Comparison of ENCODE assay signal across 12 mouse cellular contexts in the genomic region with DNA sequence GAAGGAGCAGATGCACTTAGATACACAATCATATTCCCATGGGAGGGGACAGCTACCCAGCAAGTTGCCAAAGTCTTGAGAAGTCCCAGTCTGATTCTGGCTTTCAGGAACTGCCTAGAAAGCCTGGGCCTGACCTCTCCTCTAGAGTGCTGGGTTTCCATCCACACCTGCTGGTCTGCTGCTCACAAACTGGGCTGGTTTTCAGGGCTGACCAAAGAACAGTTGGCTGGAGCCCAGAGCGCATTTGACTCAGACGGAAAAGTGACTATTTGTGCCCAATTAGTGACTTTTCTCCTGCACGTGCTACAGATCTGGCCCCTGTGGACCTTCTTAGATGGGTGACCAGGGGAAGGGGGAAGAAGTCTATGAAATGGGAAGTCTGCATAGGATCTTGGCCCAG. TPM values are rescaled to one million over a fixed set of nuclear protein-coding genes. Genes with fewer than 3 reads are reported as not detected.
DNase-seq lines count a peak whose midpoint lies in the region; ATAC-seq and TF ChIP-seq lines count a peak whose summit lies in the region.
"Had no signal": no experiment of that assay in that cellular context is flagged by ENCODE, and none has a peak within 500 bp of the region (broad histone marks: within the 10 kb centered on the region; RNA-seq: fewer than 3 reads in every experiment).

No protein-coding gene starts in this region.

- peaks cover 22% of the 10 kb centered on the region for H3K4me1 ChIP-seq in heart, embryonic 12.5 days (replicated peaks)
- no peaks in the 10 kb centered on the region for H3K4me1 ChIP-seq in heart, adult 2 months (ENCODE audit: control insufficient read depth, insufficient read depth, low read length)
- no peaks in the 10 kb centered on the region; the same call in 1 of the 2 replicates for H3K4me1 ChIP-seq in liver, embryonic 16.5 days (ENCODE audit: control insufficient read depth, low read depth, low read length)

- H3K36me3 ChIP-seq in heart, embryonic 12.5 days, result peaks cover 13% of the 10 kb centered on the region
- no peaks in the 10 kb centered on the region for H3K36me3 ChIP-seq in heart, adult 2 months (ENCODE audit: control insufficient read depth, insufficient read depth, low read length)
- no peaks in the 10 kb centered on the region for H3K36me3 ChIP-seq in liver, embryonic 16.5 days (ENCODE audit: control insufficient read depth, insufficient read depth)
- H3K36me3 ChIP-seq: stomach, embryonic 15.5 days had no signal

- intact Hi-C loops in heart, adult 2 months (cut with DNase I), result no loop called here

- ATAC-seq in heart, embryonic 12.5 days (ENCODE audit: insufficient number of reproducible peaks, low FRiP score), result no peak
- ATAC-seq in liver, embryonic 16.5 days (ENCODE audit: low read depth), result peak; percentile 66

- WGBS in heart, embryonic 12.5 days, result 85% methylated on average over 3 of the region's 3 CpGs
- 64% methylated on average over 3 of the region's 3 CpGs for WGBS in heart, adult 2 months
- WGBS in liver, embryonic 16.5 days (ENCODE audit: insufficient replicate concordance), result 84% methylated on average over 3 of the region's 3 CpGs

- no peak for TF ChIP-seq CTCF in heart, adult 2 months (IDR thresholded peaks at IDR 0.05)

- no peaks in the 10 kb centered on the region for H3K9me3 ChIP-seq in heart, embryonic 12.5 days (replicated peaks)
- no peaks in the 10 kb centered on the region for H3K9me3 ChIP-seq in liver, embryonic 16.5 days (replicated peaks; ENCODE audit: control insufficient read depth, low read length)
- H3K9me3 ChIP-seq: hindbrain, embryonic 10.5 days; megakaryocyte, embryonic 14.5 days; stomach, embryonic 15.5 days had no signal

- peak overlapping the region; percentile 57; the same call in 1 of the 2 replicates for H3K27ac ChIP-seq in heart, embryonic 12.5 days (ENCODE audit: poor library complexity, severe bottlenecking)
- no peak overlapping the region for H3K27ac ChIP-seq in heart, adult 2 months
- 0 out of 2 replicates have a peak overlapping the region, but pooled peaks have one; percentile 2 for H3K27ac ChIP-seq in liver, embryonic 16.5 days (ENCODE audit: low read length)
- H3K27ac ChIP-seq: hindbrain, embryonic 10.5 days; kidney, postnatal 0 days; liver, embryonic 14.5 days; stomach, embryonic 15.5 days had no signal

- no peak overlapping the region for H3K4me2 ChIP-seq in heart, embryonic 12.5 days
- no peak overlapping the region for H3K4me2 ChIP-seq in liver, embryonic 16.5 days (ENCODE audit: low read depth, low read length)
- H3K4me2 ChIP-seq: stomach, embryonic 15.5 days had no signal

- no peak for TF ChIP-seq EP300 in heart, adult 2 months (IDR thresholded peaks at IDR 0.05; ENCODE audit: insufficient read depth, low read depth, low read length)

- no peak for DNase-seq in heart, adult 2 months
- DNase-seq in liver, result no peak
- peak; percentile 50 for DNase-seq in cerebellum, adult 9-11 months
- peak; percentile 59 to 65 for DNase-seq in cerebellum, postnatal 36 days
- DNase-seq in embryo, embryonic 11 days, result no peak

- no peak for TF ChIP-seq POLR2A in heart, adult 2 months (IDR thresholded peaks at IDR 0.05; ENCODE audit: insufficient read depth, low read depth, low read length)

- no peaks in the 10 kb centered on the region for H3K27me3 ChIP-seq in heart, embryonic 12.5 days (replicated peaks)
- H3K27me3 ChIP-seq in heart, adult 2 months (ENCODE audit: control insufficient read depth, insufficient read depth, low read length), result no peaks in the 10 kb centered on the region
- no peaks in the 10 kb centered on the region for H3K27me3 ChIP-seq in liver, embryonic 16.5 days (ENCODE audit: control insufficient read depth, insufficient read depth, low read depth, low read length)
- H3K27me3 ChIP-seq: megakaryocyte, embryonic 14.5 days; stomach, embryonic 15.5 days had no signal

- no peaks in the 10 kb centered on the region for H3K79me2 ChIP-seq in heart, adult 2 months (replicated peaks; ENCODE audit: control insufficient read depth, insufficient read depth, low read length)

- H3K4me3 ChIP-seq in heart, embryonic 12.5 days, result no peak overlapping the region
- no peak overlapping the region for H3K4me3 ChIP-seq in heart, adult 2 months
- H3K4me3 ChIP-seq in liver, embryonic 16.5 days (ENCODE audit: low read depth, low read length), result no peak overlapping the region
- H3K4me3 ChIP-seq: hindbrain, embryonic 10.5 days; megakaryocyte, embryonic 14.5 days; stomach, embryonic 15.5 days had no signal

- no peak overlapping the region for H3K9ac ChIP-seq in heart, embryonic 12.5 days
- H3K9ac ChIP-seq in heart, adult 2 months (ENCODE audit: low read depth, low read length), result no peak overlapping the region
- no peak overlapping the region for H3K9ac ChIP-seq in liver, embryonic 16.5 days (ENCODE audit: low read depth, low read length)
- H3K9ac ChIP-seq: liver, embryonic 14.5 days; stomach, embryonic 15.5 days had no signal

RNA-seq across cellular contexts. Expression of gene Kdm2b, which starts 50.9 kb away (rescaled TPM):
- 38.6 and 39.8 TPM in 2 replicates for polyA plus RNA-seq in heart, embryonic 12.5 days (2016; fragmentation: Nextera tagmentation; extraction: Ambion mirVana)
- total RNA-seq in heart, adult 2 months (2021), result 10 to 100 TPM; 12.5 to 14.6 TPM
- 8.2 and 14.4 TPM in 2 replicates for polyA plus RNA-seq in heart, adult 2 months (2012; rRNA removed)
- 14.4 and 15.3 TPM in 2 replicates for polyA plus RNA-seq in liver, embryonic 16.5 days (2015; fragmentation: Nextera tagmentation; extraction: Ambion mirVana)

Comparison
In these comparisons a context has a peak if more than half of its experiments do, and no peak if none do; other contexts are left out.
1. DNase-seq: peak in cerebellum, adult 9-11 months (single experiment) and cerebellum, postnatal 36 days (2 of 2); none in heart, adult 2 months (0 of 2), liver (single experiment) and embryo, embryonic 11 days (single experiment).